Mouse (Mus musculus): ENCODE results near the gene Tmem88. TPM values are rescaled to one million over a fixed set of nuclear protein-coding genes. Genes with fewer than 3 reads are reported as not detected.

The Tmem88 gene
- total and polyA plus RNA-seq, 3 experiments = 20.4 to 61.4 (median 21.4) TPM

DNA sequence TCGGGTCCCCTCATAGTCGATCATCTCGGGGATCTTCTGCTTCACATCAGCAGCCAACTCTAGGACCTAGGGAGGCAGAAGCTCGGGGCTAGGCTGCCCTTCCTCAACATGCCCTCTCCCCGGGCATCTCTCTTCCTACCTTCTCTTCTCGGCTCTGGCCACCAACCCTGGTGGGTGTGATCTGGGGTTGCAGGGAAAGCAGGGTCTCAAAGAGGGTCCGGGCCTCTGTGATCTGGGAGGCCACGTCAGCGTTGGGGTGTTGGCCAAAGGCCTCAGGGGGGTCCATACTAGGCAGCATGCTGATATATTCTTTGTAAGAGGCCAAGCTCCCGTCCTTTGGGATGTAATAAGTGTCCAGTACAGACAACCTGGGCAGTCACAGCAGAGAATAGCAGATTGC, 24.8 kb upstream of the Tmem88 start:
- H3K4me3 ChIP-seq = no peak overlapping the region
- H3K27me3 ChIP-seq (ENCODE audit: control insufficient read depth, insufficient read depth, low read length) = no peaks in the 10 kb centered on the region
- 88% methylated on average over 10 of the region's 10 CpGs for WGBS
- no peaks in the 10 kb centered on the region for H3K36me3 ChIP-seq (ENCODE audit: control insufficient read depth, insufficient read depth, low read length)
- peaks cover 2% of the 10 kb centered on the region for H3K4me1 ChIP-seq (ENCODE audit: control insufficient read depth, insufficient read depth, low read length)
- no peak for DNase-seq
- H3K27ac ChIP-seq = no peak overlapping the region
- intact Hi-C loops (cut with DNase I) = no loop called here
- TF ChIP-seq CTCF (IDR thresholded peaks at IDR 0.05) = no peak
- no peaks in the 10 kb centered on the region for H3K79me2 ChIP-seq (replicated peaks; ENCODE audit: control insufficient read depth, insufficient read depth, low read length)
- no peak overlapping the region for H3K9ac ChIP-seq (ENCODE audit: low read depth, low read length)

DNA sequence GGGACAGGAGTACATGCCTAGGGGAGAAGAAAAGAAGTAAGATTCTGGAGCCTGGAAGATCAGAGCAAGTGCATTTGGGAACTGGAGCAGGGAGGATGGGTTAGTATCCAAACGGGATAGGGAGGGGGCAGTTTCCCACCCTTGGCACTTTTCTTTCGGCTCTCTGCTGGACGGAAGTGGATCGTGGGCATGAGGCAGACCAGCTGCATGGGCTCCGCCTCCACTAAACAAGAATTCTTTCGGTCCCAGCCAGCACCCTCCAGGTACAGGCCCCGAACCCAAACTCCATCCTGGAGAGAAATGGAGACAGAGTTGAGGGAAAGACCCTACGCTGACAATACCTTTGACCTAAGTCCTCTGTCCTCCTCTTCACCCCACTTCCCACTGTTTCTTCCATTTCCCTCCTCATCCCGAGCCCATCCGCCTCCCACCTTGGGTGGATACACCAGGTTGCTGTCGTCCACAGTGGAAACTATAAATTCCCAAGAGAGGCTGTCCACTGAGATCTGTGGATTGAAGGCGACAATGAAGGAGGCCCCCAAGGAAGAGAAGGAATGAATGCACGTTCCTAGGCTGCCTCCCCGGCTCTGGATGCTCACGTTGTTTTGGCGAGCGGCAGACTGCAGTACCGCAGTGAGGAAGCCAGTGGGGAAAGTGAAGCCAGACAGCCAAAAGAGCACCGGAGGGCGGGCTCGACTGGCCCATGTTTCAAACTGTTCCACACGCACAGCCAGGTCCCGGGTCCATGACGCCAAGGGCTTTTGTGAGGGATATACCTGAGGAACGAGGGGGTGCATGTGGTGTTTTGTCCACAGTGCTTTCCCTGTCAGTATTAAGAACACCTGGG, 23.3 kb upstream of the Tmem88 start:
- intact Hi-C loops (cut with DNase I) = loop anchor here (2.0 kb wide), 2 partner anchors 15 to 57 kb away; no protein-coding TSS in a partner anchor
- H3K9ac ChIP-seq (ENCODE audit: low read depth, low read length) = no peak overlapping the region

DNA sequence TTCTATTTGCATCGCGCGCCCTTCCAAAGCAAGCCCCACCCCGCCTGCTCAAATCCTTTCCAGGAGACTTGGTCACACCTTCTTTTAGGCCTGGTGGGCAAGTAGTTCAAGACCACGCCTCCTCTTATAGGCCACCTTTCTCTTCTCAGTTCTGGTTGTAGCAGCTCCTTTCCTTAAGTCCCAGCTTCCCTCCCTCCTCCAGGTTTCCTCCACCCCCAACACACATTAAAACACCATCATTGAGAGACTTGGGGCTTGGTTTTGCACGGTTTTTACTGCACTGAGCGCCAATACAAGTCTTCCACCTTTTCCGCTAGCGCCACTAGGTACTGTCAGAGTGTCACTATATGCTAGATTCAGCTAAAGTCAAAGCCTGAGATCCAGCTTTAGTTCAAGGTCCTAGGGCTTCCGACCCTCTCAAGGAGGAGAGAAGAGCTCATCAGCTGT, 22.5 kb upstream of the Tmem88 start:
- no peak for DNase-seq
- H3K4me1 ChIP-seq (ENCODE audit: control insufficient read depth, insufficient read depth, low read length) = peaks cover 4% of the 10 kb centered on the region
- H3K36me3 ChIP-seq (ENCODE audit: control insufficient read depth, insufficient read depth, low read length) = no peaks in the 10 kb centered on the region
- H3K4me3 ChIP-seq = peak overlapping the region; percentile 56
- peak overlapping the region; percentile 33; the same call in 1 of the 2 replicates for H3K9ac ChIP-seq (ENCODE audit: low read depth, low read length)
- H3K79me2 ChIP-seq (replicated peaks; ENCODE audit: control insufficient read depth, insufficient read depth, low read length) = no peaks in the 10 kb centered on the region
- TF ChIP-seq CTCF (IDR thresholded peaks at IDR 0.05) (no peak), POLR2A (IDR thresholded peaks at IDR 0.05; ENCODE audit: insufficient read depth, low read depth, low read length) (no peak), EP300 (IDR thresholded peaks at IDR 0.05; ENCODE audit: insufficient read depth, low read depth, low read length) (no peak)
- peak overlapping the region; percentile 91; the same call in 1 of the 2 replicates for H3K27ac ChIP-seq
- H3K27me3 ChIP-seq (ENCODE audit: control insufficient read depth, insufficient read depth, low read length) = no peaks in the 10 kb centered on the region
- WGBS = 25% methylated on average over 10 of the region's 10 CpGs
- intact Hi-C loops (cut with DNase I) = loop anchor here (2.0 kb wide), 2 partner anchors 14 to 56 kb away; no protein-coding TSS in a partner anchor

More for the DNA sequence above, 23.3 kb upstream of the Tmem88 start:
- H3K4me1 ChIP-seq (ENCODE audit: control insufficient read depth, insufficient read depth, low read length) = peaks cover 4% of the 10 kb centered on the region
- WGBS = 30% methylated on average over 25 of the region's 25 CpGs
- H3K27ac ChIP-seq = no peak overlapping the region
- H3K27me3 ChIP-seq (ENCODE audit: control insufficient read depth, insufficient read depth, low read length) = no peaks in the 10 kb centered on the region
- H3K79me2 ChIP-seq (replicated peaks; ENCODE audit: control insufficient read depth, insufficient read depth, low read length) = no peaks in the 10 kb centered on the region
- DNase-seq = no peak
- TF ChIP-seq CTCF (IDR thresholded peaks at IDR 0.05) (no peak), EP300 (IDR thresholded peaks at IDR 0.05; ENCODE audit: insufficient read depth, low read depth, low read length) (no peak), POLR2A (IDR thresholded peaks at IDR 0.05; ENCODE audit: insufficient read depth, low read depth, low read length) (no peak)
- no peak overlapping the region for H3K4me3 ChIP-seq
- no peaks in the 10 kb centered on the region for H3K36me3 ChIP-seq (ENCODE audit: control insufficient read depth, insufficient read depth, low read length)

DNA sequence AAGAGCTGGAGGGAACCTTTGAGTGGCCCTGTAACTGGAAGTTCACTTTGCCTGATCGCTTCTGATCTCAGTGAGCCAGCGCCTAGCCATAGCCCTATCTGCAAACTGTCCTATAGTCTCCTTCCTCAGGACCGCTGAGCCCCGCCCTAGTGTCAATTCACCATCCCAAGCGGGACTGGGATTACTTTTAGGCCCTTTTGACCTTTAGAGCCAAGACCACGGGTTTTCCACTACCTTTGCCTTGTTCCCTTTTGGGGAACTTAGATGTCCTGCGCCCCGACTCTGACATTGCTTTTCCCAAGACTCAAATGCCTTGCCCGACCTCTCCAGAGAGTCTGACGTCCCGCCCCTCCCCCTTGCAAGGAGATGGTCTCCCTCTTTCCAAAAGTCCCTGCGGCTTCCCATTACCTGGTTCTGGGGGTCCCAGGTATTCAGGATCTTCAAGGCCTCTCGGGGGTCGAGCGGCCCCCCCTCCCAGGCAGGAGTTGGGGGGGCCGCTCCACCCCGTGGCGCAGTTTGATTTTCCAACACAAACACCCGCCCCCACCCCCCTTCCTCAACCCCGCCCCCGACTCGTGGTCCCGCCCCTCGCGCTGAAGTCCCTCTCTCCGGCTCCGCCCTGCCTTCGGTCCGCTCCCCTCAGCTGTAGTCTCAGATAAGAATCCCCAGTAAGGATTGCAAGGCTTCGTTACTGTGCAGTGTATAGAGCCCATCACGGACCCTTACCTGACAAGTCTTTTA, 21.9 kb upstream of the Tmem88 start:
- Histone ChIP-seq H3K4me1 (ENCODE audit: control insufficient read depth, insufficient read depth, low read length) (peaks cover 4% of the 10 kb centered on the region), H3K79me2 (replicated peaks; ENCODE audit: control insufficient read depth, insufficient read depth, low read length) (no peaks in the 10 kb centered on the region), H3K27me3 (ENCODE audit: control insufficient read depth, insufficient read depth, low read length) (no peaks in the 10 kb centered on the region), H3K27ac (peak overlapping the region; percentile 91), H3K36me3 (ENCODE audit: control insufficient read depth, insufficient read depth, low read length) (no peaks in the 10 kb centered on the region), H3K9ac (ENCODE audit: low read depth, low read length) (peak overlapping the region; percentile 61), H3K4me3 (peak overlapping the region; percentile 56)
- intact Hi-C loops (cut with DNase I) = loop anchor here (1.0 to 10.0 kb wide), 5 partner anchors 13 to 575 kb away; partner anchors contain the start of genes Gabarap and Phf23
- peak; percentile 74 to 80 for DNase-seq
- under 1% methylated on average over 30 of the region's 31 CpGs for WGBS
- TF ChIP-seq EP300 (IDR thresholded peaks at IDR 0.05; ENCODE audit: insufficient read depth, low read depth, low read length) (0 out of 2 replicates have a peak, but pooled peaks have one; percentile 20), POLR2A (IDR thresholded peaks at IDR 0.05; ENCODE audit: insufficient read depth, low read depth, low read length) (no peak)

DNA sequence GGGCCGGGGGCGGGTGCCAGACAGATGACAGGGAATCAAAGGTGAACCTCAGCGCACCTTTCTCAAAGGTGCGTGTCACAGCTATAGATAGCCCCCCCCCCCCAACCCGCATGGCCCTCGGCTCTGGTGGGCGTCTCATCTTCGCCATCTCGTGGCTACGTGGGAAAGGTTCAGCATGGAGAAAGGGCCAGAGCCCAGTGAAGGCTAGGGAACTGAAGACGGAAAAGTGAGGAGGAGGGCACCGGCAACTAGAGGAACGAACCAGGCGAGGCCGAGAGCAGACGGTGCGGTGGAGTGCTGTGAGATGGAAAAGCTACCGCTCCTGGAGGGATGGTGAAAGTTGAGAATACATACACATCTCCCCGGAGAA, 21.4 kb upstream of the Tmem88 start:
- intact Hi-C loops (cut with DNase I) = loop anchor here (1.0 to 10.0 kb wide), 3 partner anchors 18 to 575 kb away; partner anchors contain the start of genes Gabarap and Phf23
- no peaks in the 10 kb centered on the region for H3K27me3 ChIP-seq (ENCODE audit: control insufficient read depth, insufficient read depth, low read length)
- peak; percentile 65 for TF ChIP-seq CTCF (IDR thresholded peaks at IDR 0.05)
- TF ChIP-seq POLR2A (IDR thresholded peaks at IDR 0.05; ENCODE audit: insufficient read depth, low read depth, low read length) = no peak

More for the DNA sequence above, 21.4 kb upstream of the Tmem88 start:
- peak in 1 of 2 experiments; percentile 62 for DNase-seq
- 0% methylated on average over 19 of the region's 19 CpGs for WGBS
- Histone ChIP-seq H3K9ac (ENCODE audit: low read depth, low read length) (peak overlapping the region; percentile 61), H3K27ac (peak overlapping the region; percentile 91), H3K4me3 (peak overlapping the region; percentile 56), H3K36me3 (ENCODE audit: control insufficient read depth, insufficient read depth, low read length) (no peaks in the 10 kb centered on the region), H3K79me2 (replicated peaks; ENCODE audit: control insufficient read depth, insufficient read depth, low read length) (no peaks in the 10 kb centered on the region), H3K4me1 (ENCODE audit: control insufficient read depth, insufficient read depth, low read length) (peaks cover 4% of the 10 kb centered on the region)
